Mouse (Mus musculus): ENCODE measurements around the gene Ccdc146. TPM values are rescaled to one million over a fixed set of nuclear protein-coding genes. Genes with fewer than 3 reads are reported as not detected.

Gene Ccdc146
- 1.4 and 1.5 TPM in 2 replicates for polyA plus RNA-seq (2015; fragmentation: Nextera tagmentation; extraction: Ambion mirVana)

GRCm38 (mm10) chr5:21424614-21425602 lies at the start of gene Ccdc146, which contains the start of gene Fam185a:
Ccdc146 (minus strand) TSS chr5:21424677.
Fam185a (plus strand) TSS chr5:21424958.
- Histone ChIP-seq H3K4me1 (peaks cover 11% of the 10 kb centered on the region), H3K9ac (peak within 1 kb of the TSS; percentile 61), H3K27me3 (no peaks in the 10 kb centered on the region), H3K9me3 (no peaks in the 10 kb centered on the region), H3K27ac (peak within 1 kb of the TSS; percentile 38; the same call in 1 of the 2 replicates), H3K4me3 (peak within 1 kb of the TSS; percentile 72), H3K4me2 (peak within 1 kb of the TSS; percentile 91), H3K36me3 (no peaks in the 10 kb centered on the region)
- ATAC-seq (ENCODE audit: borderline replicate concordance, extremely low read depth, low FRiP score, low TSS enrichment) = peak; percentile 100
- under 1% methylated on average over 68 of the region's 68 CpGs for WGBS

- H3K27ac ChIP-seq = no peak overlapping the region
- no peak overlapping the region for H3K4me2 ChIP-seq
- no peak for ATAC-seq (ENCODE audit: borderline replicate concordance, extremely low read depth, low FRiP score, low TSS enrichment)
- H3K4me3 ChIP-seq = no peak overlapping the region
- H3K9me3 ChIP-seq = no peaks in the 10 kb centered on the region
- WGBS = 86% methylated on average over 12 of the region's 12 CpGs
- H3K36me3 ChIP-seq = no peaks in the 10 kb centered on the region
- 0 out of 2 replicates have a peak, but pooled peaks cover 3% of the 10 kb centered on the region for H3K4me1 ChIP-seq
- H3K9ac ChIP-seq = no peak overlapping the region
- H3K27me3 ChIP-seq = no peaks in the 10 kb centered on the region
These were observed 43.6 kb upstream of the Ccdc146 start for GRCm38 (mm10) chr5:21468100-21468499.

- H3K4me3 ChIP-seq = no peak overlapping the region
- no peaks in the 10 kb centered on the region for H3K27me3 ChIP-seq
- no peaks in the 10 kb centered on the region for H3K9me3 ChIP-seq
- H3K4me2 ChIP-seq = no peak overlapping the region
- H3K4me1 ChIP-seq = 0 out of 2 replicates have a peak, but pooled peaks cover 3% of the 10 kb centered on the region
- 49% methylated on average over 7 of the region's 7 CpGs for WGBS
- no peaks in the 10 kb centered on the region for H3K36me3 ChIP-seq
- no peak overlapping the region for H3K9ac ChIP-seq
- no peak for ATAC-seq (ENCODE audit: borderline replicate concordance, extremely low read depth, low FRiP score, low TSS enrichment)
- H3K27ac ChIP-seq = peak overlapping the region; percentile 49; the same call in 1 of the 2 replicates
These were observed 42.9 kb upstream of the Ccdc146 start for GRCm38 (mm10) chr5:21467387-21467786.

GRCm38 (mm10) chr5:21440833-21441530 lies 16.5 kb upstream of the Ccdc146 start:
- no peak overlapping the region for H3K27ac ChIP-seq
- WGBS = 39% methylated on average over 8 of the region's 8 CpGs
- no peaks in the 10 kb centered on the region for H3K36me3 ChIP-seq
- no peaks in the 10 kb centered on the region for H3K27me3 ChIP-seq
- peak; percentile 74 for ATAC-seq (ENCODE audit: borderline replicate concordance, extremely low read depth, low FRiP score, low TSS enrichment)
- no peak overlapping the region for H3K4me2 ChIP-seq
- H3K4me1 ChIP-seq = peaks cover 12% of the 10 kb centered on the region
- no peak overlapping the region for H3K9ac ChIP-seq
- no peak overlapping the region for H3K4me3 ChIP-seq
- no peaks in the 10 kb centered on the region for H3K9me3 ChIP-seq

GRCm38 (mm10) chr5:21439446-21440110 lies 15.1 kb upstream of the Ccdc146 start:
- Histone ChIP-seq H3K27ac (no peak overlapping the region), H3K9ac (no peak overlapping the region), H3K27me3 (no peaks in the 10 kb centered on the region), H3K36me3 (no peaks in the 10 kb centered on the region), H3K4me3 (no peak overlapping the region), H3K4me2 (no peak overlapping the region), H3K4me1 (peaks cover 12% of the 10 kb centered on the region), H3K9me3 (no peaks in the 10 kb centered on the region)
- WGBS = 77% methylated on average over 7 of the region's 7 CpGs
- no peak for ATAC-seq (ENCODE audit: borderline replicate concordance, extremely low read depth, low FRiP score, low TSS enrichment)

- Histone ChIP-seq H3K4me2 (no peak overlapping the region), H3K9me3 (no peaks in the 10 kb centered on the region), H3K9ac (no peak overlapping the region), H3K27ac (no peak overlapping the region), H3K4me3 (no peak overlapping the region), H3K27me3 (no peaks in the 10 kb centered on the region), H3K36me3 (no peaks in the 10 kb centered on the region), H3K4me1 (peaks cover 12% of the 10 kb centered on the region)
- no peak for ATAC-seq (ENCODE audit: borderline replicate concordance, extremely low read depth, low FRiP score, low TSS enrichment)
- 55% methylated on average over 9 of the region's 9 CpGs for WGBS
These were observed 14.0 kb upstream of the Ccdc146 start for GRCm38 (mm10) chr5:21438428-21438827.

- ATAC-seq (ENCODE audit: borderline replicate concordance, extremely low read depth, low FRiP score, low TSS enrichment) = no peak
- no peaks in the 10 kb centered on the region for H3K36me3 ChIP-seq
- H3K4me1 ChIP-seq = peaks cover 12% of the 10 kb centered on the region
- H3K27me3 ChIP-seq = no peaks in the 10 kb centered on the region
- 59% methylated on average over 8 of the region's 8 CpGs for WGBS
- no peak overlapping the region for H3K4me3 ChIP-seq
- H3K9me3 ChIP-seq = no peaks in the 10 kb centered on the region
- H3K27ac ChIP-seq = no peak overlapping the region
- no peak overlapping the region for H3K4me2 ChIP-seq
- H3K9ac ChIP-seq = no peak overlapping the region
These were observed 12.0 kb upstream of the Ccdc146 start for GRCm38 (mm10) chr5:21436471-21436975.

GRCm38 (mm10) chr5:21434148-21434929 lies 9.9 kb upstream of the Ccdc146 start:
- H3K4me3 ChIP-seq = no peak overlapping the region
- H3K9ac ChIP-seq = no peak overlapping the region
- no peak overlapping the region for H3K27ac ChIP-seq
- no peaks in the 10 kb centered on the region for H3K27me3 ChIP-seq
- no peaks in the 10 kb centered on the region for H3K36me3 ChIP-seq
- WGBS = 63% methylated on average over 11 of the region's 11 CpGs
- no peaks in the 10 kb centered on the region for H3K9me3 ChIP-seq
- ATAC-seq (ENCODE audit: borderline replicate concordance, extremely low read depth, low FRiP score, low TSS enrichment) = peak; percentile 62; the same call in 1 of the 2 replicates
- peaks cover 8% of the 10 kb centered on the region for H3K4me1 ChIP-seq
- H3K4me2 ChIP-seq = no peak overlapping the region

GRCm38 (mm10) chr5:21426666-21427065 lies 2.2 kb upstream of the Ccdc146 start:
- Histone ChIP-seq H3K9me3 (no peaks in the 10 kb centered on the region), H3K27me3 (no peaks in the 10 kb centered on the region), H3K27ac (no peak overlapping the region), H3K4me1 (peaks cover 11% of the 10 kb centered on the region), H3K9ac (no peak overlapping the region), H3K36me3 (no peaks in the 10 kb centered on the region), H3K4me3 (no peak overlapping the region), H3K4me2 (no peak overlapping the region)
- 94% methylated on average over 6 of the region's 6 CpGs for WGBS
- ATAC-seq (ENCODE audit: borderline replicate concordance, extremely low read depth, low FRiP score, low TSS enrichment) = no peak

- Histone ChIP-seq H3K27me3 (no peaks in the 10 kb centered on the region), H3K4me2 (no peak overlapping the region), H3K9me3 (no peaks in the 10 kb centered on the region), H3K4me3 (no peak overlapping the region), H3K27ac (no peak overlapping the region), H3K4me1 (peaks cover 3% of the 10 kb centered on the region), H3K9ac (no peak overlapping the region), H3K36me3 (no peaks in the 10 kb centered on the region)
- no peak for ATAC-seq (ENCODE audit: borderline replicate concordance, extremely low read depth, low FRiP score, low TSS enrichment)
- WGBS = 7% methylated on average over 1 of the region's 1 CpGs
These were observed 3.9 kb downstream of the Ccdc146 start for GRCm38 (mm10) chr5:21420609-21421008.

- no peak overlapping the region for H3K27ac ChIP-seq
- H3K9me3 ChIP-seq = no peaks in the 10 kb centered on the region
- 45% methylated on average over 4 of the region's 4 CpGs for WGBS
- no peaks in the 10 kb centered on the region for H3K27me3 ChIP-seq
- no peak overlapping the region for H3K4me3 ChIP-seq
- no peak overlapping the region for H3K9ac ChIP-seq
- H3K4me2 ChIP-seq = no peak overlapping the region
- ATAC-seq (ENCODE audit: borderline replicate concordance, extremely low read depth, low FRiP score, low TSS enrichment) = no peak
- no peaks in the 10 kb centered on the region for H3K36me3 ChIP-seq
- no peaks in the 10 kb centered on the region for H3K4me1 ChIP-seq
These were observed 5.9 kb downstream of the Ccdc146 start for GRCm38 (mm10) chr5:21418613-21419012.

Data from lung, embryonic 15.5 days (tissue).